Mouse (Mus musculus): ENCODE results near the gene Mageb3. TPM values are rescaled to one million over a fixed set of nuclear protein-coding genes. Genes with fewer than 3 reads are reported as not detected.
"Not testable (repeated sequence)": the region's sequence is repeated elsewhere in the genome, so short reads cannot be mapped to it uniquely, and the experiment has no call there.

Gene Mageb3
- total RNA-seq (2021) = under 1 TPM; 0.26 to 0.27 TPM

- peak; percentile 81 to 88 for DNase-seq (ENCODE audit: extremely low spot score in 1 of 2, low spot score in 1 of 2)
These were observed at the start of gene Mageb3, which contains the start of gene Ctdspl2 for GRCm38 (mm10) chr2:121955765-121956223. Mageb3 (minus strand) TSS chr2:121956092. Ctdspl2 (plus strand) TSS chr2:121956001.

GRCm38 (mm10) chr2:121995738-121996137 is 39.8 kb upstream of the Mageb3 start:
- DNase-seq (ENCODE audit: extremely low spot score in 1 of 2, low spot score in 1 of 2) = no peak

GRCm38 (mm10) chr2:121957216-121957792 is 1.4 kb upstream of the Mageb3 start:
- DNase-seq (ENCODE audit: extremely low spot score in 1 of 2, low spot score in 1 of 2) = no peak

GRCm38 (mm10) chr2:121956224-121957018 is 529 bp upstream of the Mageb3 start:
- DNase-seq (ENCODE audit: extremely low spot score in 1 of 2, low spot score in 1 of 2) = peak; percentile 92 to 96

- no peak for DNase-seq (ENCODE audit: extremely low spot score in 1 of 2, low spot score in 1 of 2)
These were observed 778 bp downstream of the Mageb3 start for GRCm38 (mm10) chr2:121954971-121955656.

- no peak for DNase-seq (ENCODE audit: extremely low spot score in 1 of 2, low spot score in 1 of 2)
These were observed 12.5 kb downstream of the Mageb3 start for GRCm38 (mm10) chr2:121943364-121943763.

GRCm38 (mm10) chr2:121937624-121938023 is 18.3 kb downstream of the Mageb3 start:
- not testable (repeated sequence) for DNase-seq (ENCODE audit: extremely low spot score in 1 of 2, low spot score in 1 of 2)

- no peak for DNase-seq (ENCODE audit: extremely low spot score in 1 of 2, low spot score in 1 of 2)
These were observed 39.6 kb downstream of the Mageb3 start for GRCm38 (mm10) chr2:121916047-121916970.

GRCm38 (mm10) chr2:121909975-121910374 is 45.9 kb downstream of the Mageb3 start:
- DNase-seq (ENCODE audit: extremely low spot score in 1 of 2, low spot score in 1 of 2) = no peak

Other genes with a start within 250 kb of the Mageb3 start
- gene Frmd5, start 149.0 kb downstream of the Mageb3 start, total RNA-seq (2021) = 10 to 100 TPM; 30.1 to 37.0 TPM
- 100 to 1,000 TPM; 106 to 120 TPM for gene Casc4, start 89.1 kb downstream of the Mageb3 start, total RNA-seq (2021)
- gene Ctdspl2, start 91 bp downstream of the Mageb3 start, total RNA-seq (2021) = 10 to 100 TPM; 33.0 to 33.1 TPM
- gene Eif3j1, start 72.5 kb upstream of the Mageb3 start, total RNA-seq (2021) = 10 to 100 TPM; 19.1 to 19.8 TPM
- 10 to 100 TPM; 15.4 to 17.1 TPM for gene Spg11, start 162.3 kb upstream of the Mageb3 start, total RNA-seq (2021)
- gene B2m, start 191.6 kb upstream of the Mageb3 start, total RNA-seq (2021) = 100 to 1,000 TPM in 1 of 2 experiments, 10 to 100 TPM in 1; 99.1 to 104 TPM
- not detected for gene Trim69, start 204.6 kb upstream of the Mageb3 start, total RNA-seq (2021)
- not detected for gene Patl2, start 230.1 kb upstream of the Mageb3 start, total RNA-seq (2021)
- gene Terb2, start 230.2 kb upstream of the Mageb3 start, total RNA-seq (2021) = not detected